Mouse (Mus musculus) heart, adult 2 months (tissue): Measurements from ENCODE around the gene Gbe1.

ENCODE experiments used
- CTCF ChIP-seq: fragments of 200-600 bp; IDR thresholded peaks from 2 replicates; pipeline ENCODE4 v1.8.1; 2022; ENCODE audit warnings: antibody characterized with exemption, mild to moderate bottlenecking, moderate library complexity
- EP300 ChIP-seq: fragments of 200-500 bp; IDR thresholded peaks from 2 replicates; pipeline ENCODE4 v1.6.1; 2011; ENCODE audit warnings: low read depth, low read length, control low read depth; ENCODE audit not compliant: insufficient read depth

GRCm38 (mm10) chr16:70407780-70408179 is 94.0 kb downstream of the Gbe1 start:
- TF ChIP-seq CTCF (no peak), EP300 (no peak)
